Mouse (Mus musculus): Measurements from ENCODE around the gene Vil1. TPM values are rescaled to one million over a fixed set of nuclear protein-coding genes. Genes with fewer than 3 reads are reported as not detected.

Gene Vil1
- polyA plus RNA-seq, 1 experiment from 2014 or later: 0.37 TPM

- peaks cover 22% of the 10 kb centered on the region for H3K4me1 ChIP-seq
- H3K36me3 ChIP-seq (replicated peaks): no peaks in the 10 kb centered on the region
- no peak overlapping the region for H3K27ac ChIP-seq (replicated peaks)
- H3K9me3 ChIP-seq: no peaks in the 10 kb centered on the region
- no peak overlapping the region for H3K4me3 ChIP-seq
- 80% methylated on average over 4 of the region's 4 CpGs for WGBS
- no peaks in the 10 kb centered on the region for H3K27me3 ChIP-seq (replicated peaks; ENCODE audit: low read depth, poor library complexity, severe bottlenecking)
- no peak for DNase-seq (ENCODE audit: low spot score)
Observed at GRCm38 (mm10) chr1:74376396-74376795, 32.8 kb upstream of the Vil1 start.

GRCm38 (mm10) chr1:74379058-74379504 is 30.1 kb upstream of the Vil1 start:
- H3K4me1 ChIP-seq: peaks cover 22% of the 10 kb centered on the region
- DNase-seq (ENCODE audit: low spot score): no peak
- H3K27ac ChIP-seq (replicated peaks): no peak overlapping the region
- H3K4me3 ChIP-seq: no peak overlapping the region
- H3K27me3 ChIP-seq (replicated peaks; ENCODE audit: low read depth, poor library complexity, severe bottlenecking): no peaks in the 10 kb centered on the region
- 81% methylated on average over 7 of the region's 7 CpGs for WGBS
- no peaks in the 10 kb centered on the region for H3K36me3 ChIP-seq (replicated peaks)
- H3K9me3 ChIP-seq: no peaks in the 10 kb centered on the region

- Histone ChIP-seq H3K36me3 (replicated peaks) (no peaks in the 10 kb centered on the region), H3K9me3 (no peaks in the 10 kb centered on the region), H3K4me3 (no peak overlapping the region), H3K4me1 (peaks cover 13% of the 10 kb centered on the region), H3K27me3 (replicated peaks; ENCODE audit: low read depth, poor library complexity, severe bottlenecking) (0 out of 2 replicates have a peak, but pooled peaks cover 3% of the 10 kb centered on the region), H3K27ac (replicated peaks) (no peak overlapping the region)
- 83% methylated on average over 5 of the region's 5 CpGs for WGBS
- DNase-seq (ENCODE audit: low spot score): no peak
Observed at GRCm38 (mm10) chr1:74380484-74380883, 28.7 kb upstream of the Vil1 start.

- 0 out of 2 replicates have a peak, but pooled peaks cover 3% of the 10 kb centered on the region for H3K27me3 ChIP-seq (replicated peaks; ENCODE audit: low read depth, poor library complexity, severe bottlenecking)
- no peak overlapping the region for H3K4me3 ChIP-seq
- H3K4me1 ChIP-seq: peaks cover 7% of the 10 kb centered on the region
- H3K9me3 ChIP-seq: no peaks in the 10 kb centered on the region
- H3K27ac ChIP-seq (replicated peaks): no peak overlapping the region
- no peaks in the 10 kb centered on the region for H3K36me3 ChIP-seq (replicated peaks)
- no peak for DNase-seq (ENCODE audit: low spot score)
- WGBS: 89% methylated on average over 10 of the region's 10 CpGs
Observed at GRCm38 (mm10) chr1:74381588-74382021, 27.6 kb upstream of the Vil1 start.

GRCm38 (mm10) chr1:74383385-74383784 is 25.8 kb upstream of the Vil1 start:
- no peak overlapping the region for H3K4me3 ChIP-seq
- 0 out of 2 replicates have a peak, but pooled peaks cover 3% of the 10 kb centered on the region for H3K27me3 ChIP-seq (replicated peaks; ENCODE audit: low read depth, poor library complexity, severe bottlenecking)
- no peaks in the 10 kb centered on the region for H3K9me3 ChIP-seq
- H3K4me1 ChIP-seq: peaks cover 17% of the 10 kb centered on the region
- H3K36me3 ChIP-seq (replicated peaks): no peaks in the 10 kb centered on the region
- no peak for DNase-seq (ENCODE audit: low spot score)
- 90% methylated on average over 13 of the region's 13 CpGs for WGBS
- H3K27ac ChIP-seq (replicated peaks): no peak overlapping the region

GRCm38 (mm10) chr1:74384525-74384924 is 24.7 kb upstream of the Vil1 start:
- no peak overlapping the region for H3K27ac ChIP-seq (replicated peaks)
- H3K4me3 ChIP-seq: no peak overlapping the region
- peaks cover 15% of the 10 kb centered on the region for H3K27me3 ChIP-seq (replicated peaks; ENCODE audit: low read depth, poor library complexity, severe bottlenecking)
- no peak for DNase-seq (ENCODE audit: low spot score)
- no peaks in the 10 kb centered on the region for H3K9me3 ChIP-seq
- no peaks in the 10 kb centered on the region for H3K36me3 ChIP-seq (replicated peaks)
- peaks cover 21% of the 10 kb centered on the region for H3K4me1 ChIP-seq
- 88% methylated on average over 8 of the region's 8 CpGs for WGBS

GRCm38 (mm10) chr1:74385064-74385463 is 24.1 kb upstream of the Vil1 start:
- peak overlapping the region; percentile 12; the same call in 1 of the 2 replicates for H3K27ac ChIP-seq (replicated peaks)
- 93% methylated on average over 10 of the region's 10 CpGs for WGBS

GRCm38 (mm10) chr1:74385531-74385930 is 23.6 kb upstream of the Vil1 start:
- Histone ChIP-seq H3K4me1 (peaks cover 31% of the 10 kb centered on the region), H3K36me3 (replicated peaks) (no peaks in the 10 kb centered on the region), H3K27me3 (replicated peaks; ENCODE audit: low read depth, poor library complexity, severe bottlenecking) (peaks cover 20% of the 10 kb centered on the region), H3K4me3 (no peak overlapping the region), H3K27ac (replicated peaks) (peak overlapping the region; percentile 12; the same call in 1 of the 2 replicates), H3K9me3 (no peaks in the 10 kb centered on the region)
- no peak for DNase-seq (ENCODE audit: low spot score)
- WGBS: 89% methylated on average over 8 of the region's 8 CpGs

More at GRCm38 (mm10) chr1:74385064-74385463, 24.1 kb upstream of the Vil1 start:
- H3K9me3 ChIP-seq: no peaks in the 10 kb centered on the region
- 0 out of 2 replicates have a peak overlapping the region, but pooled peaks have one; percentile 18 for H3K4me3 ChIP-seq
- H3K4me1 ChIP-seq: peaks cover 27% of the 10 kb centered on the region
- H3K36me3 ChIP-seq (replicated peaks): no peaks in the 10 kb centered on the region
- DNase-seq (ENCODE audit: low spot score): no peak
- H3K27me3 ChIP-seq (replicated peaks; ENCODE audit: low read depth, poor library complexity, severe bottlenecking): peaks cover 20% of the 10 kb centered on the region

GRCm38 (mm10) chr1:74386363-74386713 is 22.8 kb upstream of the Vil1 start:
- Histone ChIP-seq H3K27me3 (replicated peaks; ENCODE audit: low read depth, poor library complexity, severe bottlenecking) (peaks cover 20% of the 10 kb centered on the region), H3K27ac (replicated peaks) (peak overlapping the region; percentile 95), H3K9me3 (no peaks in the 10 kb centered on the region), H3K4me3 (peak overlapping the region; percentile 58), H3K36me3 (replicated peaks) (no peaks in the 10 kb centered on the region), H3K4me1 (peaks cover 40% of the 10 kb centered on the region)
- WGBS: 60% methylated on average over 8 of the region's 10 CpGs
- no peak for DNase-seq (ENCODE audit: low spot score)

- H3K36me3 ChIP-seq (replicated peaks): no peaks in the 10 kb centered on the region
- peaks cover 20% of the 10 kb centered on the region for H3K27me3 ChIP-seq (replicated peaks; ENCODE audit: low read depth, poor library complexity, severe bottlenecking)
- H3K4me1 ChIP-seq: peaks cover 40% of the 10 kb centered on the region
- no peaks in the 10 kb centered on the region for H3K9me3 ChIP-seq
- DNase-seq (ENCODE audit: low spot score): peak; percentile 95
- peak overlapping the region; percentile 58 for H3K4me3 ChIP-seq
- H3K27ac ChIP-seq (replicated peaks): peak overlapping the region; percentile 95
- WGBS: under 1% methylated on average over 26 of the region's 26 CpGs
Observed at GRCm38 (mm10) chr1:74386714-74387385, 22.3 kb upstream of the Vil1 start.

- no peak for DNase-seq (ENCODE audit: low spot score)
- peak overlapping the region; percentile 58 for H3K4me3 ChIP-seq
- H3K4me1 ChIP-seq: peaks cover 46% of the 10 kb centered on the region
- WGBS: 61% methylated on average over 15 of the region's 15 CpGs
- H3K9me3 ChIP-seq: no peaks in the 10 kb centered on the region
- H3K36me3 ChIP-seq (replicated peaks): no peaks in the 10 kb centered on the region
- peak overlapping the region; percentile 95 for H3K27ac ChIP-seq (replicated peaks)
- H3K27me3 ChIP-seq (replicated peaks; ENCODE audit: low read depth, poor library complexity, severe bottlenecking): peaks cover 20% of the 10 kb centered on the region
Observed at GRCm38 (mm10) chr1:74387386-74387988, 21.7 kb upstream of the Vil1 start.

- 77% methylated on average over 7 of the region's 7 CpGs for WGBS
- Histone ChIP-seq H3K4me3 (no peak overlapping the region), H3K36me3 (replicated peaks) (peaks cover 6% of the 10 kb centered on the region), H3K27me3 (replicated peaks; ENCODE audit: low read depth, poor library complexity, severe bottlenecking) (peaks cover 20% of the 10 kb centered on the region), H3K4me1 (peaks cover 56% of the 10 kb centered on the region), H3K9me3 (no peaks in the 10 kb centered on the region), H3K27ac (replicated peaks) (no peak overlapping the region)
- DNase-seq (ENCODE audit: low spot score): no peak
Observed at GRCm38 (mm10) chr1:74388398-74388920, 20.7 kb upstream of the Vil1 start.
